Mouse (Mus musculus): ENCODE data around the gene Hist1h2bb. TPM values are rescaled to one million over a fixed set of nuclear protein-coding genes. Genes with fewer than 3 reads are reported as not detected.

Gene Hist1h2bb
- polyA plus RNA-seq, 1 experiment = 11.5 TPM

DNA sequence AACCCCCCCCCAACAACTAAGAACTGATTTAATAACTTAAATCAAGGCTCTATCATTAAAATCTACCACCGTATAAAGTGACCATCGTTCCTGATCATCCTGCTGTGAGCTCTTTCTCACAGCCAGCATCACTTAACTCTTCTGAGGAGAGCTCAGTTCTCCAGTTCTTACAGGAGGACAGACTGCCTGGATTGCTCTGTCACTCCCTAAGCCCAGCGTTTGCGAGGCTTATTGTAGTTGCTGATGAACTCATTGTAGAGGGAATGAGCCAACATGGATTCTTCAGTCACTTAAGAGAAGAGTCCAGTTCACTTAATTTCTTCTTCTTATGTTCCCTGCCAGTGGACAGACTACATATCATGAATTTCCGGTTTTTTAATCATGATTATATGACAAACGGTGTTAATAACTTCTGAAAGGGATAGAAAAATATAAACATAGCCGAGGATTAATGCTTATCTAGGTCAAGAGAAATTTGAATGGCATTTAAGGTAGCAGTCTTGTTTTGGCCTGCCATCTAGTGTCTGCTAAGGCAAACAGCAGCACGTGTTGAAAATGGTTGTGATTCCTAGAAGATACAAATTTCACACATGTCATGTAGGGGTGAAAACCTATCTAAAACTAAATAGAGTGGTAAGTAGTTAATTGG, 14.3 kb upstream of the Hist1h2bb start:
- no peak overlapping the region for H3K9ac ChIP-seq (ENCODE audit: low read depth, poor library complexity, severe bottlenecking)
- no peak overlapping the region for H3K4me3 ChIP-seq (ENCODE audit: low read depth, low read length)
- H3K27me3 ChIP-seq (ENCODE audit: control insufficient read depth, insufficient read depth, low read length, poor library complexity, severe bottlenecking) = no peaks in the 10 kb centered on the region
- no peaks in the 10 kb centered on the region for H3K9me3 ChIP-seq (replicated peaks; ENCODE audit: control insufficient read depth, insufficient read depth, low read length, poor library complexity, severe bottlenecking)
- no peaks in the 10 kb centered on the region for H3K4me1 ChIP-seq (ENCODE audit: control insufficient read depth, insufficient read depth, low read length)
- H3K27ac ChIP-seq (ENCODE audit: insufficient read depth, low read length) = no peak overlapping the region
- TF ChIP-seq EP300 (IDR thresholded peaks at IDR 0.05; ENCODE audit: insufficient read depth, low read depth, low read length) = no peak
- peak; percentile 22 for TF ChIP-seq CTCF (IDR thresholded peaks at IDR 0.05; ENCODE audit: low read depth, low read length)
- H3K36me3 ChIP-seq (ENCODE audit: control insufficient read depth, insufficient read depth, low read length, poor library complexity, severe bottlenecking) = no peaks in the 10 kb centered on the region

DNA sequence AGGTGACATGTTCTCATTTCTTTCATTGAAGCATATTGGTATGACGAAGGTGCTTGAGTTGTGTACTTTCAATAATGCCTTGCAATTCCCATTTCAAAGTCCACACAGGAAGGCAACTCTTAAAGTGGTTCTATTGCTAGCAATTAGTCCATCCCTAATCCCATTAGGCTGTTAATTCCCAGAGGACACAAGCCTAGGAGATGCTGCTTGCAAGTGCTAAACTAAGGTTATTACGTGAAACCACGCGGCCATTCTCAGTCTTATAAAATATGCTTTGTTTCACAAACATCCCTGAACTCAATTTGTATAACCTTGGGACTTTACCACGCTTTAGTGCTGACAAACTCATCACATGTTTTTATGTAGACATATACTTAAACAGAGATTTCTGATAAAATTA, 9.4 kb upstream of the Hist1h2bb start:
- no peaks in the 10 kb centered on the region for H3K9me3 ChIP-seq (replicated peaks; ENCODE audit: control insufficient read depth, insufficient read depth, low read length, poor library complexity, severe bottlenecking)
- no peaks in the 10 kb centered on the region for H3K36me3 ChIP-seq (ENCODE audit: control insufficient read depth, insufficient read depth, low read length, poor library complexity, severe bottlenecking)
- H3K4me3 ChIP-seq (ENCODE audit: low read depth, low read length) = no peak overlapping the region
- H3K27ac ChIP-seq (ENCODE audit: insufficient read depth, low read length) = no peak overlapping the region
- H3K27me3 ChIP-seq (ENCODE audit: control insufficient read depth, insufficient read depth, low read length, poor library complexity, severe bottlenecking) = no peaks in the 10 kb centered on the region
- H3K9ac ChIP-seq (ENCODE audit: low read depth, poor library complexity, severe bottlenecking) = no peak overlapping the region
- TF ChIP-seq EP300 (IDR thresholded peaks at IDR 0.05; ENCODE audit: insufficient read depth, low read depth, low read length) = no peak
- no peak for TF ChIP-seq POLR2A (IDR thresholded peaks at IDR 0.05; ENCODE audit: insufficient read depth, low read length)
- TF ChIP-seq CTCF (IDR thresholded peaks at IDR 0.05; ENCODE audit: low read depth, low read length) = no peak
- H3K4me1 ChIP-seq (ENCODE audit: control insufficient read depth, insufficient read depth, low read length) = no peaks in the 10 kb centered on the region

DNA sequence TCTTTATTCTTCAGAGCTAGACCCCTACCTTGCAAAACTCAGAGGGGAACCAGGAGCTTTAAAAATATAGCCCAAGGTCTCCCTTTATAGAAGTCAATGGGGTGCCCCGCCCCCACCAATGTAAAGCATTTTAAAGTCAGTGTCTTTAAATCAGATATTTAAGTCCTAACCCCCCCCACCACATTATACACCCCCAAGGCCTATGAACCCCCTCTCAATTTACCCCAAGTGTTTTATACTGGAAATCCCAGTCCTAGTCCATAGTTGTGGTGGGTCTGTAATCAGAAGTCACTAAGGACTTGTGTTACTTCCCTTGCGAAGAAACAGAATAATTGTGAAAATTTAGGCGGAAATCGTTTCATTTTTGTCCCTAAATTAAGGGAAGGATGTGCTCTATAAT, 8.5 kb upstream of the Hist1h2bb start:
- H3K9me3 ChIP-seq (replicated peaks; ENCODE audit: control insufficient read depth, insufficient read depth, low read length, poor library complexity, severe bottlenecking) = no peaks in the 10 kb centered on the region
- peak overlapping the region; percentile 85 for H3K27ac ChIP-seq (ENCODE audit: insufficient read depth, low read length)

DNA sequence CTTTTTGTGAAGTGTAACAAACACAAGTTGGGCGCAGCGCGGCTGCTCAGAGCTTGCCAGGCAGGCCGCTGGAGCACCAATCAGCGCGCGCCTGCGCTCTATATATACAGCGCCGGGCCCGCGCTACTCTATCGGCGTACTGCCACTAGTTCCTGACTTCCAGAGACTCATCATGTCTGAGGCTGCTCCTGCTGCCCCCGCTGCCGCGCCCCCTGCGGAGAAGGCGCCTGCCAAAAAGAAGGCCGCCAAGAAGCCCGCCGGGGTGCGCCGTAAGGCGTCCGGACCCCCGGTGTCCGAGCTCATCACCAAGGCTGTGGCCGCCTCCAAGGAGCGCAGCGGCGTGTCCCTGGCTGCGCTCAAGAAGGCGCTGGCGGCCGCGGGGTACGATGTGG, 7.9 kb upstream of the Hist1h2bb start, which contains the start of gene Hist1h1c:
Gene Hist1h1c (plus strand): TSS at position 132 of the 392 bp plus-strand sequence.
- H3K9ac ChIP-seq (ENCODE audit: low read depth, poor library complexity, severe bottlenecking) = peak within 1 kb of the TSS; percentile 85
- no peaks in the 10 kb centered on the region for H3K9me3 ChIP-seq (replicated peaks; ENCODE audit: control insufficient read depth, insufficient read depth, low read length, poor library complexity, severe bottlenecking)
- no peaks in the 10 kb centered on the region for H3K27me3 ChIP-seq (ENCODE audit: control insufficient read depth, insufficient read depth, low read length, poor library complexity, severe bottlenecking)
- TF ChIP-seq POLR2A (IDR thresholded peaks at IDR 0.05; ENCODE audit: insufficient read depth, low read length) = peak; percentile 98
- no peak for TF ChIP-seq CTCF (IDR thresholded peaks at IDR 0.05; ENCODE audit: low read depth, low read length)
- TF ChIP-seq EP300 (IDR thresholded peaks at IDR 0.05; ENCODE audit: insufficient read depth, low read depth, low read length) = no peak
- no peaks in the 10 kb centered on the region for H3K36me3 ChIP-seq (ENCODE audit: control insufficient read depth, insufficient read depth, low read length, poor library complexity, severe bottlenecking)
- peak within 1 kb of the TSS; percentile 90 for H3K27ac ChIP-seq (ENCODE audit: insufficient read depth, low read length)
- peak within 1 kb of the TSS; percentile 74 for H3K4me3 ChIP-seq (ENCODE audit: low read depth, low read length)
- H3K4me1 ChIP-seq (ENCODE audit: control insufficient read depth, insufficient read depth, low read length) = no peaks in the 10 kb centered on the region

More for the DNA sequence above, 8.5 kb upstream of the Hist1h2bb start:
- Histone ChIP-seq H3K9ac (ENCODE audit: low read depth, poor library complexity, severe bottlenecking) (peak overlapping the region; percentile 85), H3K4me1 (ENCODE audit: control insufficient read depth, insufficient read depth, low read length) (no peaks in the 10 kb centered on the region), H3K36me3 (ENCODE audit: control insufficient read depth, insufficient read depth, low read length, poor library complexity, severe bottlenecking) (no peaks in the 10 kb centered on the region), H3K27me3 (ENCODE audit: control insufficient read depth, insufficient read depth, low read length, poor library complexity, severe bottlenecking) (no peaks in the 10 kb centered on the region), H3K4me3 (ENCODE audit: low read depth, low read length) (no peak overlapping the region)
- TF ChIP-seq CTCF (IDR thresholded peaks at IDR 0.05; ENCODE audit: low read depth, low read length) (no peak), POLR2A (IDR thresholded peaks at IDR 0.05; ENCODE audit: insufficient read depth, low read length) (no peak), EP300 (IDR thresholded peaks at IDR 0.05; ENCODE audit: insufficient read depth, low read depth, low read length) (no peak)

DNA sequence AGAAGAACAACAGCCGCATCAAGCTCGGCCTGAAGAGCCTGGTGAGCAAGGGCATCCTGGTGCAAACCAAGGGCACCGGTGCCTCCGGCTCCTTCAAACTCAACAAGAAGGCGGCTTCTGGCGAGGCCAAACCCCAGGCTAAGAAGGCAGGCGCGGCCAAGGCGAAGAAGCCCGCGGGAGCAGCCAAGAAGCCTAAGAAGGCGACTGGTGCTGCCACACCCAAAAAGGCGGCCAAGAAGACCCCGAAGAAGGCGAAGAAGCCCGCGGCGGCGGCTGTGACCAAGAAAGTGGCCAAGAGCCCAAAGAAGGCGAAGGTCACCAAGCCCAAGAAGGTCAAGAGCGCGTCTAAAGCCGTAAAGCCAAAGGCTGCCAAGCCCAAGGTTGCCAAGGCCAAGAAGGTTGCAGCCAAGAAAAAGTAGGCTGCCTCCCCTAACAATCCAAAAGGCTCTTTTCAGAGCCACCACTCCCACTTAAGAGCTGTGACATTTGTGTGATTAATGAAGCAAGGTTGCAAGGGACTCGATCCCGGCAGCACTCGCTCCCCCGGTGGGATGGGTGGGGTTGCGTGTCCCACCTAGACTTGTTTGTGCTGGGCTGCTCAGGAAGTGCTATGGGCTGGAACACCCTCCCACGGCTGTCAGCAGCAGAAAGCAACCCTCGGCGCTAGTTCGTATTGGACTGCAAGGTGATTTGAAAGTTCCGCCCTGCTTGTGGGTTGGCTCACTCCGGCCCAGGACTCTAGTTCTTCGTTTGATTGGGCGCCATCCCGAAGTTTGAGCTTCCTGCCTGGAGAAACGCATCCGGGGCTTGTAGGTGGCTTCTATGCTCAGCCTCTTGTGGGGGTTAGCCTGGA, 7.2 kb upstream of the Hist1h2bb start:
- Histone ChIP-seq H3K27ac (ENCODE audit: insufficient read depth, low read length) (peak overlapping the region; percentile 90), H3K27me3 (ENCODE audit: control insufficient read depth, insufficient read depth, low read length, poor library complexity, severe bottlenecking) (no peaks in the 10 kb centered on the region), H3K4me3 (ENCODE audit: low read depth, low read length) (peak overlapping the region; percentile 74), H3K9me3 (replicated peaks; ENCODE audit: control insufficient read depth, insufficient read depth, low read length, poor library complexity, severe bottlenecking) (no peaks in the 10 kb centered on the region), H3K36me3 (ENCODE audit: control insufficient read depth, insufficient read depth, low read length, poor library complexity, severe bottlenecking) (no peaks in the 10 kb centered on the region), H3K9ac (ENCODE audit: low read depth, poor library complexity, severe bottlenecking) (peak overlapping the region; percentile 83), H3K4me1 (ENCODE audit: control insufficient read depth, insufficient read depth, low read length) (no peaks in the 10 kb centered on the region)
- TF ChIP-seq EP300 (IDR thresholded peaks at IDR 0.05; ENCODE audit: insufficient read depth, low read depth, low read length) = peak; percentile 84
- TF ChIP-seq POLR2A (IDR thresholded peaks at IDR 0.05; ENCODE audit: insufficient read depth, low read length) = peak; percentile 99
- TF ChIP-seq CTCF (IDR thresholded peaks at IDR 0.05; ENCODE audit: low read depth, low read length) = no peak

DNA sequence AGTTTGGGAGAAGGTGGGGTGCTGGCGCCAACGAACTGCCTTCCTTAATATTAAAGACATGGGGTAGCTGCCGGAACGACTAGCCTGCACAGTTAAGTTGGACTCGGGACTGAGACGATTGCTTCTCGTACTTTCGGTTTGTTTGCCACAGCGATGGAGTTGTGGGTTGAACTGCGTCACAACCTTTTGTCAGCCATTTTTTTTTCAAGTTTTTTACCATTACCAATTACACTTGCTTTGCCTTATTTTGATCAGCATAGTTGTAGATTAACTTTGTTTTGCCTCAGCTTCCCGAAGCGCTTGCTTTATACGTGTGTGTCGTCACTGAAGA, 6.6 kb upstream of the Hist1h2bb start:
- Histone ChIP-seq H3K36me3 (ENCODE audit: control insufficient read depth, insufficient read depth, low read length, poor library complexity, severe bottlenecking) (no peaks in the 10 kb centered on the region), H3K9ac (ENCODE audit: low read depth, poor library complexity, severe bottlenecking) (peak overlapping the region; percentile 83), H3K4me1 (ENCODE audit: control insufficient read depth, insufficient read depth, low read length) (no peaks in the 10 kb centered on the region), H3K27me3 (ENCODE audit: control insufficient read depth, insufficient read depth, low read length, poor library complexity, severe bottlenecking) (no peaks in the 10 kb centered on the region), H3K4me3 (ENCODE audit: low read depth, low read length) (peak overlapping the region; percentile 74), H3K9me3 (replicated peaks; ENCODE audit: control insufficient read depth, insufficient read depth, low read length, poor library complexity, severe bottlenecking) (no peaks in the 10 kb centered on the region), H3K27ac (ENCODE audit: insufficient read depth, low read length) (peak overlapping the region; percentile 90)
- no peak for TF ChIP-seq EP300 (IDR thresholded peaks at IDR 0.05; ENCODE audit: insufficient read depth, low read depth, low read length)
- no peak for TF ChIP-seq POLR2A (IDR thresholded peaks at IDR 0.05; ENCODE audit: insufficient read depth, low read length)
- TF ChIP-seq CTCF (IDR thresholded peaks at IDR 0.05; ENCODE audit: low read depth, low read length) = no peak

Data from ES-Bruce4 (cell line).